Mouse (Mus musculus) CH12.LX (cell line): ENCODE measurements around the gene Scamp1. TPM values are rescaled to one million over a fixed set of nuclear protein-coding genes. Genes with fewer than 3 reads are reported as not detected.

Experiments used
- DNase-seq: peaks from one replicate; pipeline ENCODE4 v3.0.0-alpha.2; 2013; ENCODE audit errors: extremely low read depth
- H3K27ac ChIP-seq: 2 replicates; pipeline ENCODE4 v1.5.1; 2012; ENCODE audit warnings: low read depth, mild to moderate bottlenecking, control low read depth, moderate library complexity; ENCODE audit not compliant: insufficient read depth
- H3K27me3 ChIP-seq: replicated peaks from 2 replicates; pipeline ENCODE3; 2012; ENCODE audit warnings: inconsistent platforms
- H3K36me3 ChIP-seq, 2 experiments: replicated peaks in 1 of 2; 2 replicates each; pipeline versions ENCODE3 to v1.6.1; 2012; ENCODE audit warnings: inconsistent platforms in 1 of 2, low read length in 1 of 2, mild to moderate bottlenecking in 1 of 2, mixed read lengths in 1 of 2, moderate library complexity in 1 of 2; ENCODE audit not compliant: control insufficient read depth in 1 of 2, insufficient read depth in 1 of 2
- H3K4me1 ChIP-seq, 2 experiments: 2 replicates each; pipeline ENCODE4 v1.6.1; 2012; ENCODE audit warnings: inconsistent platforms in 1 of 2, moderate library complexity in 1 of 2; ENCODE audit not compliant: insufficient read depth in 2 of 2, control insufficient read depth in 1 of 2
- H3K4me2 ChIP-seq: 2 replicates; pipeline ENCODE4 v1.6.1; 2012; ENCODE audit warnings: low read depth, mild to moderate bottlenecking, control low read depth; ENCODE audit not compliant: poor library complexity, insufficient read depth, severe bottlenecking
- H3K4me3 ChIP-seq, 3 experiments: fragments of 150-350 bp in 1 of 3; sonication (generic) in 1 of 3; replicated peaks in 1 of 3; 2 replicates each; pipeline versions ENCODE3 to v1.5.1; 2011 to 2012; ENCODE audit warnings: low read depth in 2 of 3, low read length in 2 of 3, mild to moderate bottlenecking in 2 of 3, moderate library complexity in 2 of 3, control low read depth in 1 of 3, improper control_type of control experiment in 1 of 3, inconsistent platforms in 1 of 3, mixed read lengths in 1 of 3; ENCODE audit not compliant: poor library complexity in 1 of 3
- H3K79me2 ChIP-seq: replicated peaks from 2 replicates; pipeline ENCODE4 v1.6.1; 2012; ENCODE audit warnings: mild to moderate bottlenecking, moderate library complexity; ENCODE audit not compliant: control insufficient read depth, poor library complexity, insufficient read depth, severe bottlenecking; ENCODE audit errors: extremely low read depth
- H3K9ac ChIP-seq: 2 replicates; pipeline ENCODE4 v1.6.1; 2012; ENCODE audit warnings: low read depth, mild to moderate bottlenecking, control low read depth, moderate library complexity; ENCODE audit not compliant: insufficient read depth
- H3K9me3 ChIP-seq: replicated peaks from 2 replicates; pipeline ENCODE3; 2012; ENCODE audit warnings: low read length, inconsistent platforms, mixed read lengths
- CHD1 ChIP-seq: IDR thresholded peaks from 2 replicates; pipeline ENCODE4 v1.6.1; 2012; ENCODE audit warnings: low read depth, low read length, improper control_type of control experiment, inconsistent platforms
- CTCF ChIP-seq, 2 experiments: IDR thresholded peaks in 1 of 2; conservative IDR thresholded peaks in 1 of 2; 2 replicates each; pipeline ENCODE4 v1.5.1; 2011 to 2012; ENCODE audit warnings: low read depth in 2 of 2, low read length in 2 of 2, improper control_type of control experiment in 1 of 2, inconsistent platforms in 1 of 2, mild to moderate bottlenecking in 1 of 2, moderate library complexity in 1 of 2
- E2F4 ChIP-seq: IDR thresholded peaks from 2 replicates; pipeline ENCODE4 v1.6.1; 2011; ENCODE audit warnings: low read depth, low read length, improper control_type of control experiment; ENCODE audit not compliant: insufficient replicate concordance
- ELF1 ChIP-seq: IDR thresholded peaks from 2 replicates; pipeline ENCODE4 v1.6.1; 2014; ENCODE audit warnings: low read depth, mild to moderate bottlenecking, inconsistent platforms, low read length, improper control_type of control experiment
- EP300 ChIP-seq: IDR thresholded peaks from 2 replicates; pipeline ENCODE4 v1.6.1; 2011; ENCODE audit warnings: low read length, improper control_type of control experiment
- ETS1 ChIP-seq: conservative IDR thresholded peaks from 2 replicates; pipeline ENCODE4 v1.6.1; 2012; ENCODE audit warnings: low read depth, mild to moderate bottlenecking, inconsistent platforms, low read length, improper control_type of control experiment, moderate library complexity
- GABPA ChIP-seq: IDR thresholded peaks from 2 replicates; pipeline ENCODE4 v1.6.1; 2012; ENCODE audit warnings: low read depth, low read length, improper control_type of control experiment, inconsistent platforms; ENCODE audit not compliant: insufficient replicate concordance
- IRF4 ChIP-seq: IDR thresholded peaks from 2 replicates; pipeline ENCODE4 v1.6.1; 2014; ENCODE audit warnings: low read depth, mild to moderate bottlenecking, inconsistent platforms, low read length, improper control_type of control experiment
- JUND ChIP-seq: conservative IDR thresholded peaks from 2 replicates; pipeline ENCODE4 v1.6.1; 2011; ENCODE audit warnings: low read depth, low read length, improper control_type of control experiment
- MAFK ChIP-seq: IDR thresholded peaks from 2 replicates; pipeline ENCODE4 v1.6.1; 2011; ENCODE audit warnings: low read length, improper control_type of control experiment; ENCODE audit not compliant: insufficient replicate concordance
- MAX ChIP-seq: IDR thresholded peaks from 2 replicates; pipeline ENCODE4 v1.6.1; 2011; ENCODE audit warnings: low read length, improper control_type of control experiment
- MAZ ChIP-seq: IDR thresholded peaks from 2 replicates; pipeline ENCODE4 v1.6.1; 2012; ENCODE audit warnings: low read depth, mild to moderate bottlenecking, inconsistent platforms, low read length, improper control_type of control experiment, moderate library complexity
- MEF2A ChIP-seq: IDR thresholded peaks from 2 replicates; pipeline ENCODE4 v1.6.1; 2014; ENCODE audit warnings: low read depth, mild to moderate bottlenecking, inconsistent platforms, low read length, improper control_type of control experiment, borderline replicate concordance
- MYC ChIP-seq: IDR thresholded peaks from 2 replicates; pipeline ENCODE4 v1.6.1; 2011; ENCODE audit warnings: low read depth, mild to moderate bottlenecking, improper control_type of control experiment, low read length
- NELFE ChIP-seq: IDR thresholded peaks from 2 replicates; pipeline ENCODE4 v1.6.1; 2011; ENCODE audit warnings: low read depth, low read length, improper control_type of control experiment
- PAX5 ChIP-seq: IDR thresholded peaks from 2 replicates; pipeline ENCODE4 v1.6.1; 2012; ENCODE audit warnings: low read length, inconsistent platforms, mixed read lengths
- POLR2A ChIP-seq: IDR thresholded peaks from 2 replicates; pipeline ENCODE4 v1.6.1; 2011; ENCODE audit warnings: low read depth, mild to moderate bottlenecking, improper control_type of control experiment, low read length
- SIN3A ChIP-seq: IDR thresholded peaks from 2 replicates; pipeline ENCODE4 v1.6.1; 2012; ENCODE audit warnings: low read length, improper control_type of control experiment, inconsistent platforms
- SMC3 ChIP-seq: IDR thresholded peaks from 2 replicates; pipeline ENCODE4 v1.6.1; 2011; ENCODE audit warnings: low read depth, low read length, improper control_type of control experiment
- TBP ChIP-seq: conservative IDR thresholded peaks from 2 replicates; pipeline ENCODE4 v1.6.1; 2011; ENCODE audit warnings: low read depth, low read length, improper control_type of control experiment
- TCF12 ChIP-seq: IDR thresholded peaks from 2 replicates; pipeline ENCODE4 v1.6.1; 2014; ENCODE audit warnings: low read depth, mild to moderate bottlenecking, inconsistent platforms, low read length, improper control_type of control experiment
- USF2 ChIP-seq: conservative IDR thresholded peaks from 2 replicates; pipeline ENCODE4 v1.6.1; 2011; ENCODE audit warnings: low read depth, low read length, improper control_type of control experiment
- ZC3H11A ChIP-seq: IDR thresholded peaks from 2 replicates; pipeline ENCODE4 v1.6.1; 2012; ENCODE audit warnings: low read depth, mild to moderate bottlenecking, inconsistent platforms, low read length, improper control_type of control experiment
- ZKSCAN1 ChIP-seq: IDR thresholded peaks from 2 replicates; pipeline ENCODE4 v1.6.1; 2012; ENCODE audit warnings: low read depth, inconsistent platforms, low read length, improper control_type of control experiment, borderline replicate concordance
- ZMIZ1 ChIP-seq: IDR thresholded peaks from 2 replicates; pipeline ENCODE4 v1.6.1; 2012; ENCODE audit warnings: low read depth, mild to moderate bottlenecking, inconsistent platforms, low read length, improper control_type of control experiment
- ZNF384 ChIP-seq: IDR thresholded peaks from 2 replicates; pipeline ENCODE4 v1.6.1; 2012; ENCODE audit warnings: low read depth, low read length, improper control_type of control experiment, inconsistent platforms
- dilution Hi-C: fragments of 300-500 bp; cut with MboI; formaldehyde crosslinking; loops from 2 replicates; pipeline ENCODE4 v1.14.3; 2020; ENCODE audit warnings: low sequenced_read_pairs; ENCODE audit not compliant: extremely low pct_unique_long_range_greater_than_20kb, extremely low pct_ligation_motif_present
- in situ Hi-C: fragments of 300-500 bp; cut with MboI; formaldehyde crosslinking; loops from 3 replicates; pipeline ENCODE4 v1.14.3; 2019; ENCODE audit warnings: low sequenced_read_pairs, low pct_ligation_motif_present, low pct_unique_long_range_greater_than_20kb, mixed read lengths
- polyA plus RNA-seq: library from polyadenylated mRNA; unstranded; fragments of >175 nt; gene quantifications from 2 replicates; pipeline ENCODE4 v1.2.1, GENCODE M21; 2012; ENCODE audit warnings: low read depth; ENCODE audit not compliant: insufficient read length
- total RNA-seq, 2 experiments: library from RNA; depleted of rRNA; stranded (reverse); fragments of 300-350 nt in 1 of 2; fragments of >200 nt in 1 of 2; gene quantifications; 2 replicates each; pipeline ENCODE4 v1.2.3; 2012 to 2014

The Scamp1 gene
- total and polyA plus RNA-seq, 3 experiments, result not detected

DNA sequence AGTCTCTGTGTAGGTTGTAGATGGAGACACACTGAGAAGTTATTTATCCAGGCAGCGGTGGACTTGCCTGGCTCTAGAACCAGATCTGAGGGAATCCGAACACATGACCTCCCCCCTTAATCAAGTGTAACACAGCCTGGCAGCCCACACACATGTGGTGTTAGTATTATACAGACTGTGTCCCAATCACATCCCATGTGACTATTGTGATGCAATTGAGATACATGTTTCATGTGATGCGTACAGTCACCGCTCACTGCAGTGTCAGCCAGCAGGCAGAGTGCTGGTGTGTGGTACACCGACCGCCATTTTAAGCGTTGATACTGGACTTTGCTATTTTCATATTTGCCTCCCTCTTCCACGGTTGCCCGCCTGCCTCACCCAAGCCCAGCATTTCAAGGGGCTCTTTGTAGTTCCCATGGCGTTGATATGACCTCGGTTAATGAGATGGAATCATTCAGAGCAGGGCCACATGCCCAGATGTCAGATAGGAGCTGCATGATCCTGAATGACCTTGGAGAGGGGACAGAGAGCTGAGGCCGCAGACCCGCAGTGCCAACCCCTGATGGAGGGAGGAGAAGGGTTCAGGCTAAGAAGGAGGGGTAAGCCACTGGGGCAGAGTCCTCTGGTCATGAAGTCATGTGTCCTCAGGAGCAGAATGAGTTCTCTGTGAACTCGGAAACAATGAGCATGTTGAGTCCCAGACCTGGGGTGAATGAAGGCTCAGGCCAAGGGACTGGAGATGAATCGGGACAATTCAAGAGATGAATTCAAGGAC lies 112.9 kb downstream of the Scamp1 start:
- Histone ChIP-seq H3K4me1 (no peaks in the 10 kb centered on the region), H3K4me2 (no peak overlapping the region), H3K4me3 (no peak overlapping the region), H3K9me3 (no peaks in the 10 kb centered on the region), H3K27me3 (no peaks in the 10 kb centered on the region), H3K27ac (no peak overlapping the region), H3K9ac (no peak overlapping the region), H3K36me3 (no peaks in the 10 kb centered on the region), H3K79me2 (no peaks in the 10 kb centered on the region)
- DNase-seq, result no peak
- no peak for TF ChIP-seq POLR2A
- no peak for TF ChIP-seq SMC3
- TF ChIP-seq MAFK, result no peak
- TF ChIP-seq ETS1, result no peak
- TF ChIP-seq ZKSCAN1, result no peak
- TF ChIP-seq TBP, result no peak
- no peak for TF ChIP-seq ZNF384
- no peak for TF ChIP-seq ELF1
- no peak for TF ChIP-seq MAX
- no peak for TF ChIP-seq ZMIZ1
- TF ChIP-seq JUND, result no peak
- TF ChIP-seq IRF4, result no peak
- TF ChIP-seq PAX5, result no peak
- TF ChIP-seq NELFE, result no peak
- no peak for TF ChIP-seq CTCF (conservative IDR thresholded peaks at IDR 0.05 in 1 of 2, IDR thresholded peaks at IDR 0.05 in 1 of 2; ENCODE audit: low read depth in 2 of 2, low read length in 2 of 2)
- TF ChIP-seq ZC3H11A, result no peak
- TF ChIP-seq SIN3A, result no peak
- no peak for TF ChIP-seq USF2
- in situ Hi-C loops, result no loop called here
- dilution Hi-C loops, result no loop called here

GRCm38 (mm10) chr13:94171612-94172011 lies 114.0 kb downstream of the Scamp1 start:
- Histone ChIP-seq H3K9me3 (no peaks in the 10 kb centered on the region), H3K4me2 (no peak overlapping the region), H3K4me3 (no peak overlapping the region), H3K9ac (no peak overlapping the region), H3K79me2 (no peaks in the 10 kb centered on the region), H3K4me1 (peaks cover 0 to 4% of the 10 kb centered on the region in 2 experiments; a peak in 1 of 4 replicates), H3K27ac (no peak overlapping the region), H3K27me3 (no peaks in the 10 kb centered on the region), H3K36me3 (no peaks in the 10 kb centered on the region)
- dilution Hi-C loops (no loop called here), in situ Hi-C loops (no loop called here)
- TF ChIP-seq MAX, result no peak
- no peak for TF ChIP-seq CHD1
- TF ChIP-seq ZC3H11A, result no peak
- no peak for TF ChIP-seq SIN3A
- TF ChIP-seq MYC, result no peak
- no peak for TF ChIP-seq MEF2A
- TF ChIP-seq JUND, result no peak
- no peak for TF ChIP-seq GABPA
- no peak for TF ChIP-seq EP300
- no peak for TF ChIP-seq TBP
- no peak for TF ChIP-seq TCF12
- TF ChIP-seq E2F4, result no peak
- no peak for TF ChIP-seq MAFK
- TF ChIP-seq MAZ, result no peak
- no peak for TF ChIP-seq ZKSCAN1
- TF ChIP-seq ELF1, result no peak
- no peak for TF ChIP-seq PAX5
- DNase-seq, result no peak
